Mouse (Mus musculus) thymus, adult 2 months (tissue): ENCODE measurements around the gene Gm37240.

Experiments used
- CTCF ChIP-seq: fragments of 200-500 bp; IDR thresholded peaks from 2 replicates; pipeline ENCODE4 v1.5.1; 2012; ENCODE audit warnings: mild to moderate bottlenecking, control low read depth, low read length, moderate library complexity, borderline replicate concordance; ENCODE audit not compliant: control insufficient read depth, poor library complexity, insufficient read depth; ENCODE audit errors: extremely low read depth
- POLR2A ChIP-seq: fragments of 200-500 bp; IDR thresholded peaks from 2 replicates; pipeline ENCODE4 v1.6.1; 2012; ENCODE audit warnings: mild to moderate bottlenecking, low read length, control low read depth, moderate library complexity; ENCODE audit not compliant: control insufficient read depth, poor library complexity, insufficient read depth; ENCODE audit errors: extremely low read depth

DNA sequence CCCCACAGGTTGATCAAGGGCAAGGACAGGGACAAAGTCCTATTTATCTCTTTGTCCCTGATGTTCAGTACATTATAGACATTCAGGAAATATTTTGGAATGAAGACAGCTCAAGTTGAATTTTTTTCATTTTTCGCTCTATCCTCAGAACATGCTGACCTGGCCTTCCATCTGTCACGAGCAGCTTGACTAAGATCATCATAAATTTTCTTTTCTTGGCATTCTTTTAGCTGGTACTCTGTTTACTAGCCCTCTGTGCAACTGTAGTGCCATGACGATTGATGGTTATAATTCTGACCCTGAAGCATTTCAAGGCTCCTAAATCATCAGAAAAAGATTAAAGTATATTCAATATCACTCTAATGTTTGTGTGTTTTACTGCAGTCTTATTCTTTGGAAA is 287.8 kb downstream of the Gm37240 start:
- TF ChIP-seq CTCF (no peak), POLR2A (no peak)
